Comparison of ENCODE assay signal across 20 mouse cellular contexts in genomic region chr11:84011576-84011975, GRCm38 (mm10). TPM values are rescaled to one million over a fixed set of nuclear protein-coding genes. Genes with fewer than 3 reads are reported as not detected.
DNase-seq lines count a peak whose midpoint lies in the region; ATAC-seq and TF ChIP-seq lines count a peak whose summit lies in the region.
"Had no signal": no experiment of that assay in that cellular context is flagged by ENCODE, and none has a peak within 500 bp of the region (broad histone marks: within the 10 kb centered on the region; RNA-seq: fewer than 3 reads in every experiment).

No protein-coding gene starts in this region.

- no peak for TF ChIP-seq EP300 in stomach, postnatal 0 days (optimal IDR thresholded peaks at IDR 0.05)

- no peaks in the 10 kb centered on the region for H3K9me3 ChIP-seq in forebrain, embryonic 16.5 days (ENCODE audit: control insufficient read depth, low read length)
- no peaks in the 10 kb centered on the region for H3K9me3 ChIP-seq in hindbrain, embryonic 16.5 days (ENCODE audit: control insufficient read depth, low read length)
- no peaks in the 10 kb centered on the region for H3K9me3 ChIP-seq in midbrain, embryonic 16.5 days (replicated peaks; ENCODE audit: control insufficient read depth, low read length, poor library complexity, severe bottlenecking)
- no peaks in the 10 kb centered on the region for H3K9me3 ChIP-seq in liver, embryonic 12.5 days (replicated peaks)
- H3K9me3 ChIP-seq in stomach, postnatal 0 days (ENCODE audit: control insufficient read depth, low read length), result no peaks in the 10 kb centered on the region
- H3K9me3 ChIP-seq: heart, embryonic 10.5 days; limb, embryonic 12.5 days had no signal

- peaks cover 13% of the 10 kb centered on the region for H3K36me3 ChIP-seq in forebrain, embryonic 16.5 days (ENCODE audit: control insufficient read depth, insufficient read depth)
- peaks cover 15% of the 10 kb centered on the region for H3K36me3 ChIP-seq in hindbrain, embryonic 16.5 days (ENCODE audit: control insufficient read depth, insufficient read depth, low read length)
- peaks cover 15% of the 10 kb centered on the region for H3K36me3 ChIP-seq in midbrain, embryonic 16.5 days (ENCODE audit: control insufficient read depth, insufficient read depth, low read length)
- peaks cover 61% of the 10 kb centered on the region for H3K36me3 ChIP-seq in liver, embryonic 12.5 days
- H3K36me3 ChIP-seq in stomach, postnatal 0 days (ENCODE audit: control insufficient read depth, insufficient read depth, low read length), result peaks cover 14% of the 10 kb centered on the region

- H3K27ac ChIP-seq in forebrain, embryonic 16.5 days (ENCODE audit: low read length), result peak overlapping the region; percentile 75
- no peak overlapping the region for H3K27ac ChIP-seq in hindbrain, embryonic 16.5 days (ENCODE audit: low read depth, low read length)
- peak overlapping the region; percentile 58; the same call in 1 of the 2 replicates for H3K27ac ChIP-seq in midbrain, embryonic 16.5 days (ENCODE audit: low read length)
- no peak overlapping the region for H3K27ac ChIP-seq in liver, embryonic 12.5 days
- H3K27ac ChIP-seq in stomach, postnatal 0 days (replicated peaks), result no peak overlapping the region
- H3K27ac ChIP-seq: heart, embryonic 10.5 days; kidney, postnatal 0 days; limb, embryonic 12.5 days; liver, embryonic 14.5 days had no signal

- peak overlapping the region; percentile 39 for H3K4me2 ChIP-seq in forebrain, embryonic 16.5 days (ENCODE audit: low read length)
- peak overlapping the region; percentile 21; the same call in 1 of the 2 replicates for H3K4me2 ChIP-seq in hindbrain, embryonic 16.5 days (ENCODE audit: low read length)
- peak overlapping the region; percentile 35; the same call in 1 of the 2 replicates for H3K4me2 ChIP-seq in midbrain, embryonic 16.5 days (ENCODE audit: low read length)
- H3K4me2 ChIP-seq in liver, embryonic 12.5 days, result no peak overlapping the region
- H3K4me2 ChIP-seq in stomach, postnatal 0 days (replicated peaks; ENCODE audit: low read depth), result no peak overlapping the region
- H3K4me2 ChIP-seq: limb, embryonic 12.5 days had no signal

- peak overlapping the region; percentile 20 for H3K9ac ChIP-seq in forebrain, embryonic 16.5 days (replicated peaks; ENCODE audit: low read depth, low read length)
- H3K9ac ChIP-seq in hindbrain, embryonic 16.5 days (ENCODE audit: low read depth, low read length), result no peak overlapping the region
- H3K9ac ChIP-seq in midbrain, embryonic 16.5 days (ENCODE audit: low read depth, low read length), result peak overlapping the region; percentile 18; the same call in 1 of the 2 replicates
- no peak overlapping the region for H3K9ac ChIP-seq in liver, embryonic 12.5 days
- H3K9ac ChIP-seq in stomach, postnatal 0 days (ENCODE audit: low read length), result no peak overlapping the region
- H3K9ac ChIP-seq: limb, embryonic 12.5 days; liver, embryonic 14.5 days had no signal

- TF ChIP-seq CTCF in stomach, postnatal 0 days (IDR thresholded peaks at IDR 0.05; ENCODE audit: low read depth), result no peak

- peak overlapping the region; percentile 14; the same call in 1 of the 2 replicates for H3K4me3 ChIP-seq in forebrain, embryonic 16.5 days (replicated peaks; ENCODE audit: low read length)
- H3K4me3 ChIP-seq in hindbrain, embryonic 16.5 days (ENCODE audit: low read length), result no peak overlapping the region
- H3K4me3 ChIP-seq in midbrain, embryonic 16.5 days (ENCODE audit: low read depth, low read length), result no peak overlapping the region
- H3K4me3 ChIP-seq in liver, embryonic 12.5 days, result no peak overlapping the region
- no peak overlapping the region for H3K4me3 ChIP-seq in stomach, postnatal 0 days (ENCODE audit: low read depth, low read length)
- H3K4me3 ChIP-seq: erythroblast, embryonic 14.5 days; heart, embryonic 10.5 days; limb, embryonic 12.5 days had no signal

- peak; percentile 21 for DNase-seq in embryo, embryonic 10.5 days (ENCODE audit: low spot score)
- DNase-seq in embryo, embryonic 11 days, result no peak
- no peak for DNase-seq in stomach, postnatal 0 days (ENCODE audit: low spot score)
- no peak for DNase-seq in frontal cortex, postnatal 36 days (ENCODE audit: low spot score in 2 of 2)
- DNase-seq: adrenal gland, adult 2 months; cerebellum, adult 11 months; cerebellum, postnatal 36 days; gastrocnemius, postnatal 36 days; heart, postnatal 10 days; thymus, postnatal 14 days had no signal

- ATAC-seq in forebrain, embryonic 16.5 days, result no peak; the same call in 1 of the 2 replicates
- no peak for ATAC-seq in hindbrain, embryonic 16.5 days
- ATAC-seq in midbrain, embryonic 16.5 days, result no peak
- ATAC-seq in liver, embryonic 12.5 days, result no peak
- ATAC-seq in stomach, postnatal 0 days (ENCODE audit: low FRiP score, low TSS enrichment), result no peak

- no peaks in the 10 kb centered on the region for H3K27me3 ChIP-seq in forebrain, embryonic 16.5 days (replicated peaks; ENCODE audit: control insufficient read depth, insufficient read depth, low read length)
- no peaks in the 10 kb centered on the region for H3K27me3 ChIP-seq in hindbrain, embryonic 16.5 days (replicated peaks; ENCODE audit: control insufficient read depth, insufficient read depth, low read length)
- no peaks in the 10 kb centered on the region for H3K27me3 ChIP-seq in midbrain, embryonic 16.5 days (ENCODE audit: control insufficient read depth, insufficient read depth, low read depth, low read length)
- no peaks in the 10 kb centered on the region for H3K27me3 ChIP-seq in liver, embryonic 12.5 days (replicated peaks)
- H3K27me3 ChIP-seq in stomach, postnatal 0 days (ENCODE audit: control insufficient read depth, insufficient read depth, low read length), result no peaks in the 10 kb centered on the region
- H3K27me3 ChIP-seq: CH12.LX had no signal

- peaks cover 39% of the 10 kb centered on the region for H3K4me1 ChIP-seq in forebrain, embryonic 16.5 days (replicated peaks; ENCODE audit: control insufficient read depth, insufficient read depth, low read length)
- peaks cover 10% of the 10 kb centered on the region for H3K4me1 ChIP-seq in hindbrain, embryonic 16.5 days (ENCODE audit: control insufficient read depth, insufficient read depth, low read depth, low read length)
- H3K4me1 ChIP-seq in midbrain, embryonic 16.5 days (ENCODE audit: control insufficient read depth, insufficient read depth, low read length), result peaks cover 32% of the 10 kb centered on the region
- no peaks in the 10 kb centered on the region for H3K4me1 ChIP-seq in liver, embryonic 12.5 days
- no peaks in the 10 kb centered on the region for H3K4me1 ChIP-seq in stomach, postnatal 0 days (replicated peaks; ENCODE audit: control insufficient read depth, insufficient read depth)

- 18% methylated on average over 2 of the region's 2 CpGs for WGBS in forebrain, embryonic 16.5 days
- WGBS in hindbrain, embryonic 16.5 days, result 35% methylated on average over 2 of the region's 2 CpGs
- WGBS in midbrain, embryonic 16.5 days, result 14% methylated on average over 2 of the region's 2 CpGs
- whole genome bisulfite sequencing in liver, embryonic 12.5 days (ENCODE audit: insufficient replicate concordance), result 71% methylated on average over 2 of the region's 2 CpGs
- 76% methylated on average over 2 of the region's 2 CpGs for WGBS in stomach, postnatal 0 days

RNA-seq across cellular contexts. Expression of gene Synrg, which starts 47.3 kb away (rescaled TPM):
- polyA plus RNA-seq in forebrain, embryonic 16.5 days (2015; fragmentation: Nextera tagmentation; extraction: Ambion mirVana), result 34.9 and 37.6 TPM in 2 replicates
- 18.8 and 21.4 TPM in 2 replicates for polyA plus RNA-seq in hindbrain, embryonic 16.5 days (2015; fragmentation: Nextera tagmentation; extraction: Ambion mirVana)
- 26.4 and 31.4 TPM in 2 replicates for polyA plus RNA-seq in midbrain, embryonic 16.5 days (2015; fragmentation: Nextera tagmentation; extraction: Ambion mirVana)
- polyA plus RNA-seq in liver, embryonic 12.5 days (2016; fragmentation: Nextera tagmentation; extraction: Ambion mirVana), result 10.2 and 11.2 TPM in 2 replicates
- 7.2 TPM in 2 replicates for polyA plus RNA-seq in stomach, postnatal 0 days (2015; fragmentation: Nextera tagmentation; extraction: Ambion mirVana)

RNA-seq across cellular contexts. Expression of gene Dusp14, which starts 57.5 kb away (rescaled TPM):
- polyA plus RNA-seq in forebrain, embryonic 16.5 days (2015; fragmentation: Nextera tagmentation; extraction: Ambion mirVana), result 28.0 and 30.0 TPM in 2 replicates
- 13.0 and 13.1 TPM in 2 replicates for polyA plus RNA-seq in hindbrain, embryonic 16.5 days (2015; fragmentation: Nextera tagmentation; extraction: Ambion mirVana)
- polyA plus RNA-seq in midbrain, embryonic 16.5 days (2015; fragmentation: Nextera tagmentation; extraction: Ambion mirVana), result 11.0 and 11.8 TPM in 2 replicates
- polyA plus RNA-seq in liver, embryonic 12.5 days (2016; fragmentation: Nextera tagmentation; extraction: Ambion mirVana), result 1.1 TPM in 2 replicates
- 118 and 130 TPM in 2 replicates for polyA plus RNA-seq in stomach, postnatal 0 days (2015; fragmentation: Nextera tagmentation; extraction: Ambion mirVana)
- polyA plus RNA-seq: erythroblast, embryonic 14.5 days had no signal

Comparison
In these comparisons a context has a peak if more than half of its experiments do, and no peak if none do; other contexts are left out.
1. H3K27ac ChIP-seq: peak in forebrain, embryonic 16.5 days (single experiment) and midbrain, embryonic 16.5 days (single experiment); none in hindbrain, embryonic 16.5 days (single experiment), liver, embryonic 12.5 days (single experiment) and stomach, postnatal 0 days (single experiment).
2. H3K4me2 ChIP-seq: peak in forebrain, embryonic 16.5 days (single experiment), hindbrain, embryonic 16.5 days (single experiment) and midbrain, embryonic 16.5 days (single experiment); none in liver, embryonic 12.5 days (single experiment) and stomach, postnatal 0 days (single experiment).
3. H3K9ac ChIP-seq: peak in forebrain, embryonic 16.5 days (single experiment) and midbrain, embryonic 16.5 days (single experiment); none in hindbrain, embryonic 16.5 days (single experiment), liver, embryonic 12.5 days (single experiment) and stomach, postnatal 0 days (single experiment).